Mouse (Mus musculus): ENCODE data around the gene Hist2h3c1. TPM values are rescaled to one million over a fixed set of nuclear protein-coding genes. Genes with fewer than 3 reads are reported as not detected.
"Not testable (repeated sequence)": the region's sequence is repeated elsewhere in the genome, so short reads cannot be mapped to it uniquely, and the experiment has no call there.

Gene Hist2h3c1
- polyA plus RNA-seq, 1 experiment from 2014 or later: not detected

DNA sequence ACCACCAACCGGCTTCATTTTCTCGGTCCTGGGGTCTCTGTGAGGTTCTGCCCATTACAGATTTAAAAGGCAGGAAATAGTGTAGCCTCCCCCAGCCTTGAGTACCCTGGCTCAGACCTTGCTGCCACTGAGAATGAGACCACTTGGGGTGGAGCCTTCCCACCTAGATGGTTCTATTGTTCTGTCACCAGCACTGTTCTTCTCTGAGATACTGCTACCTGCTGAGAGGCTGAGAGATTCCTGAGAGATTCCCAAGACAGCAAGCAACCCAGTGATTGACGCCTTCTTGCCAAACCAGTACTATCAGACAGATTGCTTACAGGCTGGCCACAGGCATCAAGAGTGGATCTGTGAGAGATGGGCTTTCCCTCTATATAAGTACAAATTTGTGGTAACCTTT lies 42.7 kb downstream of the Hist2h3c1 start:
- no peak for DNase-seq (ENCODE audit: extremely low spot score, low spot score)
- WGBS: 84% methylated on average over 3 of the region's 3 CpGs

DNA sequence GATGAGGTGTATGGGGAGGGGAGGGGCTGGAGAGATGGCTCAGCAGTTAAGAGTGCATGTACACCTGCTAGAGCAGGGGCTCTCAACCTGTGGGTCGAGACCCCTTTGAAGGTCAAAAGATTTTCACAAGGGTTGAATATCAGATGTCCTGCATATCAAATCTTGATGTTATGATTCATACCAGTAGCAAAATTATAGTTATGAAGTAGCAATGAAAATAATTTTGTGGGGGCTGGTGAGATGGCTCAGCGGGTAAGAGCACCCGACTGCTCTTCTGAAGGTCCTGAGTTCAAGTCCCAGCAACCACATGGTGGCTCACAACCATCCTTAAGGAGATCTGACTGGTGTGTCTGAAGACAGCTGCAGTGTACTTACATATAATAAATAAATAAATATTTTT lies 44.2 kb downstream of the Hist2h3c1 start:
- H3K27ac ChIP-seq; DNase-seq (ENCODE audit: extremely low spot score, low spot score); H3K9me3 ChIP-seq; H3K36me3 ChIP-seq (replicated peaks); H3K27me3 ChIP-seq (ENCODE audit: poor library complexity, severe bottlenecking); H3K4me3 ChIP-seq: not testable (repeated sequence)
- WGBS: 97% methylated on average over 3 of the region's 3 CpGs
- peaks cover 10% of the 10 kb centered on the region for H3K4me1 ChIP-seq

More for the DNA sequence above, 42.7 kb downstream of the Hist2h3c1 start:
- H3K27ac ChIP-seq: no peak overlapping the region
- peaks cover 6% of the 10 kb centered on the region; the same call in 1 of the 2 replicates for H3K9me3 ChIP-seq
- H3K4me3 ChIP-seq: no peak overlapping the region
- peaks cover 15% of the 10 kb centered on the region for H3K4me1 ChIP-seq
- H3K36me3 ChIP-seq (replicated peaks): no peaks in the 10 kb centered on the region
- H3K27me3 ChIP-seq (ENCODE audit: poor library complexity, severe bottlenecking): peaks cover 20% of the 10 kb centered on the region

DNA sequence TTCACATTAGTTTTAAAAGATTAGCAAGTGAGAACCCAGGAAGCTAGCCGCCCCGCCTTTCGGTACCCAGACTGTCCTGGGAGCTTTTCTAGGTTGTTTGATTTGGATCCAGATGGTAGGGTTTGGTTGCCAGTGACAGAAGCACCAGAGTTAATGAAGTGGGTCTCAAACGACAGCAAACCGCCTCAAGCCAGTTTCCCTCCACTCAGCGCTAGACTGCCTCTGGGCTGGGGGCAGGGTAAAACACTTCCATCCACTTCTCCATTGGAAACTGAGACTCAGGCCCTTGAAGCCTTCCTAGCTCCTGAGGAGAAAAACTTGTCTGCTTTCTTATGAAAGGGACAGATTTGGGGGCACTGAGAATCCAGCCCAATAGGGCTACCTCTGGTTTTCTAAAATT lies 46.2 kb downstream of the Hist2h3c1 start:
- no peaks in the 10 kb centered on the region for H3K27me3 ChIP-seq (ENCODE audit: poor library complexity, severe bottlenecking)
- no peaks in the 10 kb centered on the region for H3K9me3 ChIP-seq
- peaks cover 5% of the 10 kb centered on the region; the same call in 1 of the 2 replicates for H3K4me1 ChIP-seq
- H3K4me3 ChIP-seq: no peak overlapping the region
- WGBS: 77% methylated on average over 6 of the region's 6 CpGs
- no peaks in the 10 kb centered on the region for H3K36me3 ChIP-seq (replicated peaks)
- DNase-seq (ENCODE audit: extremely low spot score, low spot score): no peak
- no peak overlapping the region for H3K27ac ChIP-seq

DNA sequence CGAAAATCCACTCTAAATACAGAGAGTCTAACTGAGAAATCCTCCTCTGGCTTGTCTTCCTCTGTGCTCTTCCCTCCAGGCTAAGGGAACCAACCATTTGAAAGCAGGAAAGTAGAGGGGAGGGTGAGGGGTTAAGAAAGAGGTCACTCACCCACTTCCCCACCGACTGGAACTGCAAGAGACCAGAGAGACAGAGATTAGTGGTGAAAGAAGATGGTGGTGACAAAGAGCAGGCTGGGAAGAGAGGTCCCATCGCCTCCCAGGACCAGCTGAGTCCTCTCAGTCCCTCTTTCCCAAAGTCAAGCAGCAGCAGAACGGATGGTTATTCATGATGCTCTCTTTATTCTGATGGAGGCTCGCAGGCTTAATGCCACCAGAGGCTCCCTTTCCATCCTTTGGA lies 46.9 kb downstream of the Hist2h3c1 start:
- no peaks in the 10 kb centered on the region for H3K9me3 ChIP-seq
- no peak overlapping the region for H3K4me3 ChIP-seq
- no peaks in the 10 kb centered on the region for H3K27me3 ChIP-seq (ENCODE audit: poor library complexity, severe bottlenecking)
- H3K4me1 ChIP-seq: peaks cover 5% of the 10 kb centered on the region; the same call in 1 of the 2 replicates
- 54% methylated on average over 5 of the region's 5 CpGs for WGBS
- no peak overlapping the region for H3K27ac ChIP-seq
- no peak for DNase-seq (ENCODE audit: extremely low spot score, low spot score)
- H3K36me3 ChIP-seq (replicated peaks): no peaks in the 10 kb centered on the region

DNA sequence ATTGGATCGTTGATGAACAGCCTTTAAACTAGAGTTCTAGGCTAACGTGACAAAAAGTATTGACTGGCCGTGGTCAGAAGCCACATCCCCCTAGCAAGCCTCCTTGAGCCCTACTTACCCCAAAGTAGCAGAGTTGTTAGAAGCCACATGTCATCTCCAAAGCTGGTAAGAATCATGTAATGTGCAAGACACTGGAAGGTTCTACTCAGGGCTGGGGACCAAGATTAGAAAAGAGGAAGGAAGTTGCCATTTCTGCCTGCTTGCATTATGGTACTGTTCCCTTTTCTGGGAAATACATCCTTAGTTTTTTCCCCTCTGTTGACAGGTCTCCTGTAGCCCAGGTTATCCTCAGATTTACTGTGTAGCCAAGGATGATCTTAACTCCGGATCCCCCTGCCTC lies 47.3 kb downstream of the Hist2h3c1 start, which contains the start of gene Fcgr1:
Fcgr1 (minus strand) TSS at position 183 of the 400 bp plus-strand sequence.
- 87% methylated on average over 4 of the region's 4 CpGs for WGBS

More for the DNA sequence above, 47.3 kb downstream of the Hist2h3c1 start, which contains the start of gene Fcgr1:
- Histone ChIP-seq H3K4me3 (no peak within 1 kb of the TSS), H3K27ac (no peak within 1 kb of the TSS), H3K36me3 (replicated peaks) (no peaks in the 10 kb centered on the region), H3K9me3 (no peaks in the 10 kb centered on the region), H3K27me3 (ENCODE audit: poor library complexity, severe bottlenecking) (no peaks in the 10 kb centered on the region), H3K4me1 (peaks cover 5% of the 10 kb centered on the region; the same call in 1 of the 2 replicates)
- DNase-seq (ENCODE audit: extremely low spot score, low spot score): no peak

Small RNA genes within 50 kb of the gene (microRNA-seq; reads per million reads assigned to microRNA genes)
- gene Gm44492: not detected
- not detected for gene Gm47311
- not detected for gene Gm47313

Other genes starting within 250 kb of the Hist2h3c1 start
- 24.1 and 28.0 TPM in 2 replicates for gene Vps45, start 188.2 kb upstream of the Hist2h3c1 start, polyA plus RNA-seq (2016; fragmentation: Nextera tagmentation; extraction: Ambion mirVana)
- 14.1 and 20.8 TPM in 2 replicates for gene Otud7b, start 142.2 kb upstream of the Hist2h3c1 start, polyA plus RNA-seq (2016; fragmentation: Nextera tagmentation; extraction: Ambion mirVana)
- gene Mtmr11, start 84.7 kb upstream of the Hist2h3c1 start, polyA plus RNA-seq (2016; fragmentation: Nextera tagmentation; extraction: Ambion mirVana): 9.3 TPM in 2 replicates
- gene Sf3b4, start 74.4 kb upstream of the Hist2h3c1 start, polyA plus RNA-seq (2016; fragmentation: Nextera tagmentation; extraction: Ambion mirVana): 276 and 284 TPM in 2 replicates
- gene Sv2a, start 65.5 kb upstream of the Hist2h3c1 start, polyA plus RNA-seq (2016; fragmentation: Nextera tagmentation; extraction: Ambion mirVana): 2.1 and 3.5 TPM in 2 replicates
- 89.3 and 93.0 TPM in 2 replicates for gene Bola1, start 27.0 kb upstream of the Hist2h3c1 start, polyA plus RNA-seq (2016; fragmentation: Nextera tagmentation; extraction: Ambion mirVana)
- not detected in 2 replicates for gene Hist2h2ab, start 26.8 kb upstream of the Hist2h3c1 start, polyA plus RNA-seq (2016; fragmentation: Nextera tagmentation; extraction: Ambion mirVana)
- 11.3 and 12.6 TPM in 2 replicates for gene Hist2h2ac, start 25.8 kb upstream of the Hist2h3c1 start, polyA plus RNA-seq (2016; fragmentation: Nextera tagmentation; extraction: Ambion mirVana)
- gene Hist2h2be, start 25.6 kb upstream of the Hist2h3c1 start, polyA plus RNA-seq (2016; fragmentation: Nextera tagmentation; extraction: Ambion mirVana): 12.8 and 15.5 TPM in 2 replicates
- gene Hist2h3c2, start 7.6 kb upstream of the Hist2h3c1 start, polyA plus RNA-seq (2016; fragmentation: Nextera tagmentation; extraction: Ambion mirVana): 5.9 and 6.4 TPM in 2 replicates
- gene Hist2h2aa2, start 6.4 kb upstream of the Hist2h3c1 start, polyA plus RNA-seq (2016; fragmentation: Nextera tagmentation; extraction: Ambion mirVana): 19.2 and 34.4 TPM in 2 replicates
- gene Hist2h2aa1, start 1.2 kb upstream of the Hist2h3c1 start, polyA plus RNA-seq (2016; fragmentation: Nextera tagmentation; extraction: Ambion mirVana): 8.1 and 16.6 TPM in 2 replicates
- 12.0 and 14.2 TPM in 2 replicates for gene Hist2h4, start 16.6 kb downstream of the Hist2h3c1 start, polyA plus RNA-seq (2016; fragmentation: Nextera tagmentation; extraction: Ambion mirVana)
- 48.0 and 48.8 TPM in 2 replicates for gene Hist2h3b, start 22.0 kb downstream of the Hist2h3c1 start, polyA plus RNA-seq (2016; fragmentation: Nextera tagmentation; extraction: Ambion mirVana)
- gene Hist2h2bb, start 23.1 kb downstream of the Hist2h3c1 start, polyA plus RNA-seq (2016; fragmentation: Nextera tagmentation; extraction: Ambion mirVana): 10.2 and 10.5 TPM in 2 replicates
- 0.84 and 1.3 TPM in 2 replicates for gene Fcgr1, start 47.3 kb downstream of the Hist2h3c1 start, polyA plus RNA-seq (2016; fragmentation: Nextera tagmentation; extraction: Ambion mirVana)
- 0.20 TPM in 1 of 2 replicates, not detected in the other for gene BC107364, start 205.6 kb downstream of the Hist2h3c1 start, polyA plus RNA-seq (2016; fragmentation: Nextera tagmentation; extraction: Ambion mirVana)